Mouse (Mus musculus): Measurements from ENCODE around the gene Zfp689. TPM values are rescaled to one million over a fixed set of nuclear protein-coding genes. Genes with fewer than 3 reads are reported as not detected.
"Not testable (repeated sequence)": the region's sequence is repeated elsewhere in the genome, so short reads cannot be mapped to it uniquely, and the experiment has no call there.

The Zfp689 gene
- polyA plus RNA-seq, 1 experiment from 2014 or later, result 14.5 TPM

GRCm38 (mm10) chr7:127411418-127411817, 37.5 kb downstream of the Zfp689 start:
- Histone ChIP-seq H3K4me3 (no peak overlapping the region), H3K27ac (no peak overlapping the region), H3K4me1 (peaks cover under 1% of the 10 kb centered on the region), H3K36me3 (0 out of 2 replicates have a peak, but pooled peaks cover under 1% of the 10 kb centered on the region), H3K9me3 (replicated peaks) (no peaks in the 10 kb centered on the region), H3K27me3 (ENCODE audit: low read depth, poor library complexity, severe bottlenecking) (no peaks in the 10 kb centered on the region)
- 84% methylated on average over 2 of the region's 2 CpGs for WGBS
- no peak for DNase-seq (ENCODE audit: low spot score)

DNA sequence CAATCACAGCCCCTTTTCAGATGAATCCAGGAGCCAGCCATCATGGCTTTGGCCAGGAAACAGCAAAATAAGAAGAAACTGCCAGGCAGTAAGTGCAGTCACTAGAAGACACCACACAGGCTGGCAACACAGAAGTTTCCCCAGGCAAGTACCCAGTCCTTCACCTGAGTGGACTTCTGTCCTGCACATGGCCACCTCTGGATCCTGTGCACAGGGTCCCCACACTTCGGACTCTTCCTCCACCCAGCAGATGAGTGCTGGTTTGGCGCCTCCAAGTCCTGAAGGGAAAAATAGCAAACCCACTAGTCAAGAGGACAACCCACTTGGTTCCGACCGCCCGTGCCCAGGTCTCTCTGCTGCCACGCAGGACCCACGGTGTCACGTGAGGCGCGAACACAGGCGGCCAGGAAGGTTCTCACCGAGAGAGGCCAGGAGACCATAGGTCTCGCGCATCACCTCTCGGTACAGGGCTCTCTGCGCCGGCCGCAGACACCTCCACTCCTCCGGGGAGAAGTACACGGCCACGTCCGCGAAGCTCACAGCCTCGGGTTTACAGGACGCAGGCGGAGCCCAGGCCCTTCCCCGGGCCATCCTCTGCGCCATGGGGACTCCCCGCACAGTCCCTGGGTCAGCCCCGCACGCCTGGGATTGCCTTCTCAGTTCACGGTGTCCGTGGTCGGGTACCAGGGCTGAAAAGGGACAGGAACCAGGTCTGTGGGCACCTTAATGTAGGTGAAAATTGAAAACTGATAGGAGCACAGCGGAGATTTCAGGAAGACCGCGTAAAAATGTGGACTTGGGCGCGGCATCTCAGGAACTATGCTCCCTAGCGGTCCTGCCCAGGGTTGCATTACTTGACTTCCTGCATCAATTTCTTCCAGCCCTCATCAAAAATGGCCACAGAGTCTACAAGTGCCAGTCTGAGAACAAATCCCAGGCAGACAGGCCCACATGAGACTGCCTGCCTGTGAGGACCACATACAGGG, 42.7 kb downstream of the Zfp689 start, which contains the start of gene Zfp764:
Gene Zfp764 (minus strand): TSS at position 821 of the 986 bp plus-strand sequence.
- WGBS, result 6% methylated on average over 40 of the region's 40 CpGs
- peak; percentile 80 for DNase-seq (ENCODE audit: low spot score)
- H3K27ac ChIP-seq, result peak within 1 kb of the TSS; percentile 89

DNA sequence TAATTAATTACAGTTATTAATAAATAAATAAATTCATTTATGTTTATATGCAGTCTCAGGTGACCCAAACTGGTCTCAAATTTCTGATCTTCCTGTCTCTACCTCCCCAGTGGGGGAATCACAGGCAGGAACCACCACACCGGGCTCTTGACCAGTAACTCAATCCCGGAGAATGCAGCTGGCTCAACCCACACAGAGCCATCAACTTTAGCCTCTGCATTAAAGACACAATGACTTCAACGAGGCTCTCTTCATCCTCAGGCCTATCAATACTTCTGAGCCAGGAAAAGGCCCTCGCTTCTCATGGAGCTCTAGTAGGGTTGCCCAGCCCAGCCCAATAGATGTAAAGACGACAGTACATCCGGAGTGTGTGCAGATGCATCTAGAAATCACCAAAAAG, 44.9 kb downstream of the Zfp689 start:
- DNase-seq (ENCODE audit: low spot score); H3K9me3 ChIP-seq (replicated peaks); H3K4me3 ChIP-seq; H3K27me3 ChIP-seq (ENCODE audit: low read depth, poor library complexity, severe bottlenecking); H3K27ac ChIP-seq; H3K4me1 ChIP-seq: not testable (repeated sequence)
- H3K36me3 ChIP-seq, result peaks cover 13% of the 10 kb centered on the region
- WGBS, result 96% methylated on average over 6 of the region's 6 CpGs

More for the DNA sequence above, 42.7 kb downstream of the Zfp689 start, which contains the start of gene Zfp764:
- not testable (repeated sequence) for H3K4me1 ChIP-seq; H3K9me3 ChIP-seq (replicated peaks); H3K27me3 ChIP-seq (ENCODE audit: low read depth, poor library complexity, severe bottlenecking)
- peaks cover 13% of the 10 kb centered on the region for H3K36me3 ChIP-seq
- H3K4me3 ChIP-seq, result peak within 1 kb of the TSS; percentile 65

DNA sequence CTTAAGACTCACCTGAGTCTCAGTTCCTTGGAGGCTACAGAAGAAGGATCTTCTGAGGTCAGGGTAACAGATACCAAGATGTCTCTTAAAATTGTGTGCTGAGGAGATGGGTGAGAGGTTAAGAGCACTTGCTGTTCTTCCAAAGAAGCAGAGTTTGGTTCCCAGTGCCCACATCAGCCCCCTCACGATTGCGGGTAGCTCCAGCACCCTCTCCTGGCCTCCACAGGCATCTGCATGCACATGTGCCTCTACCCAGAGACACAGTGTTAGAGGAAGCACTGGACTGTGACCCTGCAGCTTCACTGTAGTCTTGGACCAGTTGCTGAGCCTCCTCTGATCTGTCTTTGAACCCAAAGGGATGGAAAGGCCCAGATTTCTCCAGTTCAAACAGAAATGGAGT, 46.0 kb downstream of the Zfp689 start:
- 30% methylated on average over 2 of the region's 2 CpGs for WGBS
- H3K27ac ChIP-seq, result no peak overlapping the region
- H3K36me3 ChIP-seq, result peaks cover 13% of the 10 kb centered on the region
- H3K4me3 ChIP-seq, result no peak overlapping the region
- no peaks in the 10 kb centered on the region for H3K27me3 ChIP-seq (ENCODE audit: low read depth, poor library complexity, severe bottlenecking)
- H3K4me1 ChIP-seq, result peaks cover 9% of the 10 kb centered on the region
- no peak for DNase-seq (ENCODE audit: low spot score)
- no peaks in the 10 kb centered on the region for H3K9me3 ChIP-seq (replicated peaks)

GRCm38 (mm10) chr7:127400355-127400754, 48.6 kb downstream of the Zfp689 start:
- Histone ChIP-seq H3K4me1 (no peaks in the 10 kb centered on the region), H3K36me3 (peaks cover 12% of the 10 kb centered on the region), H3K9me3 (replicated peaks) (no peaks in the 10 kb centered on the region), H3K27me3 (ENCODE audit: low read depth, poor library complexity, severe bottlenecking) (no peaks in the 10 kb centered on the region; the same call in 1 of the 2 replicates), H3K4me3 (no peak overlapping the region), H3K27ac (no peak overlapping the region)
- WGBS, result 70% methylated on average over 3 of the region's 3 CpGs
- DNase-seq (ENCODE audit: low spot score), result no peak

DNA sequence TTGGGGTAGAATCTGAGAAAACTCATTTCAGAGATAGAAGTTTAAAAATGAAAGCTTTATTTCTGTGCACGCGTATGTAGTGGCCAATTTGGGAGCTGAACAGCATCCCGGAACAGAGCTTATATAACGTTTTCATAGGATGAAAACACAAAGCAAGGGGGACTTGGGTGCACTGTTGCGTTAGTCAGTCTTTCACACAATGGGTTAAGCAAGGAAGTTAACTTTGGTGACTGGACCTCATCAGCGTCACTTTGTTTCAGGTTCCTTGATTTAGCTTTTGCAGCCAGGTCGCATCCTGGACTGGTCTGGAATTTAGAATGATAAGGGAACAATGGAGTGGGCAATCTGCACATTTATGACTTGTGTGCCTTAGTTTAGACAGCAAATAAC, 55.0 kb downstream of the Zfp689 start:
- WGBS, result 34% methylated on average over 7 of the region's 7 CpGs
- no peaks in the 10 kb centered on the region; the same call in 1 of the 2 replicates for H3K27me3 ChIP-seq (ENCODE audit: low read depth, poor library complexity, severe bottlenecking)
- peak overlapping the region; percentile 73 for H3K4me3 ChIP-seq
- peak; percentile 35 for DNase-seq (ENCODE audit: low spot score)
- H3K4me1 ChIP-seq, result peaks cover 16% of the 10 kb centered on the region
- no peaks in the 10 kb centered on the region for H3K9me3 ChIP-seq (replicated peaks)
- H3K36me3 ChIP-seq, result peaks cover 20% of the 10 kb centered on the region
- H3K27ac ChIP-seq, result peak overlapping the region; percentile 91

DNA sequence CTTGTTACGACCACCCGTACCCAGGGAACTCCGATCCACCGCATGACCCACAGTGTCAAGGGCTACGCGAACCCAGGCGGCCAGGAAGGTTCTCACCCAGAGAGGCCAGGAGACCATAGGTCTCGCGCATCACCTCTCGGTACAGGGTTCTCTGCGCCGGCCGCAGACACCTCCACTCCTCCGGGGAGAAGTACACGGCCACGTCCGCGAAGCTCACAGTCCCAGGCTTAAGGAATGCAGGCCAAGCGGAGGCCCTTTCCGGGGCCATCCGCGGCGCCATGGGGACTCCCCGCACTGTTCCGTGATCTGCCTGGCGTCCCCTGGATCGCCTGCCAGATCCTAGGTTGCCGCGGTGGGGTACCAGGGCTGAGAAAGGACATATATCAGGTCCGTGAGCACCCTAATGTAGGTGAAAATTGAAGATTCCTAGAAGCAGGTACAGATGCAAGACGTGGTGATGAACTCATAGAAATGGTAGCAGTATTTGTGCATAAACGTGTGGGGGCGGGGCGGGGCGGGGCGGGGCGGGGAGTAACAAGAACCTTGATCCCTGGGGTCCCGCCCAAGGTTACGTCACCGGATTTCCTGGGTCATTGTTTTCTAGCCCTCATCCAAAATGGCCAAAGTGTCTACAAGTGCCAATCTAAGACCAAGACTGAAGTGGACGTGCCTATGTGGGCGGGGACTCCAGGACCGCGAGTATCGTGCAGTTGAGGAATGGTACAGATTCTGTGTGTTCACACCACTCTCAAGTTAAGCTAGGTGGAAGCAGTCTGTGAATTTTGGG, 55.6 kb downstream of the Zfp689 start, which contains the start of gene E430018J23Rik:
Gene E430018J23Rik (minus strand): TSS at position 473 of the 787 bp plus-strand sequence.
- H3K4me3 ChIP-seq, result peak within 1 kb of the TSS; percentile 73
- H3K9me3 ChIP-seq (replicated peaks), result no peaks in the 10 kb centered on the region
- H3K27me3 ChIP-seq (ENCODE audit: low read depth, poor library complexity, severe bottlenecking), result no peaks in the 10 kb centered on the region; the same call in 1 of the 2 replicates
- 1% methylated on average over 45 of the region's 45 CpGs for WGBS
- H3K4me1 ChIP-seq, result peaks cover 16% of the 10 kb centered on the region
- H3K27ac ChIP-seq, result peak within 1 kb of the TSS; percentile 91
- peaks cover 20% of the 10 kb centered on the region for H3K36me3 ChIP-seq
- DNase-seq (ENCODE audit: low spot score), result peak; percentile 92

GRCm38 (mm10) chr7:127392251-127392824, 56.6 kb downstream of the Zfp689 start:
- Histone ChIP-seq H3K4me3 (peak overlapping the region; percentile 73), H3K4me1 (peaks cover 16% of the 10 kb centered on the region), H3K27me3 (ENCODE audit: low read depth, poor library complexity, severe bottlenecking) (no peaks in the 10 kb centered on the region; the same call in 1 of the 2 replicates), H3K36me3 (peaks cover 20% of the 10 kb centered on the region), H3K27ac (no peak overlapping the region), H3K9me3 (replicated peaks) (no peaks in the 10 kb centered on the region)
- WGBS, result 84% methylated on average over 8 of the region's 8 CpGs
- no peak for DNase-seq (ENCODE audit: low spot score)

Small RNA genes within 50 kb of the gene (microRNA-seq; reads per million reads assigned to microRNA genes)
- gene Gm47278 (not detected), gene Mir7060 (not detected)

Other genes starting within 250 kb of the Zfp689 start
- gene Tbc1d10b, start 240.7 kb downstream of the Zfp689 start, polyA plus RNA-seq (2016; fragmentation: Nextera tagmentation; extraction: Ambion mirVana), result 32.1 and 34.8 TPM in 2 replicates
- 8.8 and 13.1 TPM in 2 replicates for gene Mylpf, start 240.3 kb downstream of the Zfp689 start, polyA plus RNA-seq (2016; fragmentation: Nextera tagmentation; extraction: Ambion mirVana)
- gene Zfp553, start 216.1 kb downstream of the Zfp689 start, polyA plus RNA-seq (2016; fragmentation: Nextera tagmentation; extraction: Ambion mirVana), result 74.2 and 74.9 TPM in 2 replicates
- gene Sept1, start 216.0 kb downstream of the Zfp689 start, polyA plus RNA-seq (2016; fragmentation: Nextera tagmentation; extraction: Ambion mirVana), result 27.0 and 29.9 TPM in 2 replicates
- 70.6 and 73.6 TPM in 2 replicates for gene Zfp771, start 204.9 kb downstream of the Zfp689 start, polyA plus RNA-seq (2016; fragmentation: Nextera tagmentation; extraction: Ambion mirVana)
- gene Dctpp1, start 188.4 kb downstream of the Zfp689 start, polyA plus RNA-seq (2016; fragmentation: Nextera tagmentation; extraction: Ambion mirVana), result 340 and 453 TPM in 2 replicates
- 89.7 and 93.9 TPM in 2 replicates for gene Sephs2, start 175.1 kb downstream of the Zfp689 start, polyA plus RNA-seq (2016; fragmentation: Nextera tagmentation; extraction: Ambion mirVana)
- gene Itgal, start 152.9 kb downstream of the Zfp689 start, polyA plus RNA-seq (2016; fragmentation: Nextera tagmentation; extraction: Ambion mirVana), result 0.46 and 0.69 TPM in 2 replicates
- gene Zfp768, start 103.6 kb downstream of the Zfp689 start, polyA plus RNA-seq (2016; fragmentation: Nextera tagmentation; extraction: Ambion mirVana), result 23.1 and 23.8 TPM in 2 replicates
- gene Zfp747, start 73.1 kb downstream of the Zfp689 start, polyA plus RNA-seq (2016; fragmentation: Nextera tagmentation; extraction: Ambion mirVana), result 7.9 and 9.5 TPM in 2 replicates
- 5.2 and 7.2 TPM in 2 replicates for gene 9130019O22Rik, start 62.0 kb downstream of the Zfp689 start, polyA plus RNA-seq (2016; fragmentation: Nextera tagmentation; extraction: Ambion mirVana)
- gene E430018J23Rik, start 55.5 kb downstream of the Zfp689 start, polyA plus RNA-seq (2016; fragmentation: Nextera tagmentation; extraction: Ambion mirVana), result 5.7 and 7.0 TPM in 2 replicates
- 6.2 and 7.9 TPM in 2 replicates for gene Zfp764, start 42.3 kb downstream of the Zfp689 start, polyA plus RNA-seq (2016; fragmentation: Nextera tagmentation; extraction: Ambion mirVana)
- gene Zfp688, start 27.1 kb downstream of the Zfp689 start, polyA plus RNA-seq (2016; fragmentation: Nextera tagmentation; extraction: Ambion mirVana), result 29.5 and 37.0 TPM in 2 replicates
- 41.0 and 46.9 TPM in 2 replicates for gene Prr14, start 10.5 kb upstream of the Zfp689 start, polyA plus RNA-seq (2016; fragmentation: Nextera tagmentation; extraction: Ambion mirVana)
- 11.4 and 12.5 TPM in 2 replicates for gene Fbrs, start 30.0 kb upstream of the Zfp689 start, polyA plus RNA-seq (2016; fragmentation: Nextera tagmentation; extraction: Ambion mirVana)
- gene Srcap, start 62.8 kb upstream of the Zfp689 start, polyA plus RNA-seq (2016; fragmentation: Nextera tagmentation; extraction: Ambion mirVana), result 70.9 and 80.4 TPM in 2 replicates
- gene Gm42715, start 70.4 kb upstream of the Zfp689 start, polyA plus RNA-seq (2016; fragmentation: Nextera tagmentation; extraction: Ambion mirVana), result 15.4 and 17.1 TPM in 2 replicates
- gene Tmem265, start 112.2 kb upstream of the Zfp689 start, polyA plus RNA-seq (2016; fragmentation: Nextera tagmentation; extraction: Ambion mirVana), result 3.1 and 4.1 TPM in 2 replicates
- 34.1 and 39.6 TPM in 2 replicates for gene Phkg2, start 124.2 kb upstream of the Zfp689 start, polyA plus RNA-seq (2016; fragmentation: Nextera tagmentation; extraction: Ambion mirVana)
- 9.4 and 12.4 TPM in 2 replicates for gene Ccdc189, start 139.4 kb upstream of the Zfp689 start, polyA plus RNA-seq (2016; fragmentation: Nextera tagmentation; extraction: Ambion mirVana)
- gene Rnf40, start 139.6 kb upstream of the Zfp689 start, polyA plus RNA-seq (2016; fragmentation: Nextera tagmentation; extraction: Ambion mirVana), result 62.2 and 69.6 TPM in 2 replicates
- 29.0 and 32.9 TPM in 2 replicates for gene Zfp629, start 166.6 kb upstream of the Zfp689 start, polyA plus RNA-seq (2016; fragmentation: Nextera tagmentation; extraction: Ambion mirVana)